Mouse (Mus musculus): ENCODE results near the gene 4930578G10Rik. TPM values are rescaled to one million over a fixed set of nuclear protein-coding genes. Genes with fewer than 3 reads are reported as not detected.

Gene 4930578G10Rik
- total RNA-seq, 2 experiments from 2014 or later: not detected

Other genes starting within 250 kb of the 4930578G10Rik start
- under 1 TPM in 1 of 2 experiments, not detected in 1; 0.07 TPM for gene Fam205a2, start 207.4 kb upstream of the 4930578G10Rik start, total RNA-seq (2021)
- not detected for gene Gm10591, start 123.3 kb upstream of the 4930578G10Rik start, total RNA-seq (2021)
- 1 to 10 TPM; 1.4 to 2.0 TPM for gene Gm2564, start 105.8 kb upstream of the 4930578G10Rik start, total RNA-seq (2021)
- gene Ccl27b, start 80.3 kb upstream of the 4930578G10Rik start, total RNA-seq (2021): not detected
- not detected for gene Il11ra2, start 73.7 kb upstream of the 4930578G10Rik start, total RNA-seq (2021)
- gene Ccl19, start 21.0 kb downstream of the 4930578G10Rik start, total RNA-seq (2021): not detected
- gene Ccl21a, start 38.4 kb downstream of the 4930578G10Rik start, total RNA-seq (2021): 10 to 100 TPM; 17.4 to 18.5 TPM
- gene Fam205a1, start 118.3 kb downstream of the 4930578G10Rik start, total RNA-seq (2021): not detected
- under 1 TPM in 1 of 2 experiments, not detected in 1; 0.07 TPM for gene Gm12394, start 121.2 kb downstream of the 4930578G10Rik start, total RNA-seq (2021)
- gene Fam205c, start 138.7 kb downstream of the 4930578G10Rik start, total RNA-seq (2021): 1 to 10 TPM; 2.7 to 2.9 TPM
- gene Phf24, start 181.1 kb downstream of the 4930578G10Rik start, total RNA-seq (2021): 1 to 10 TPM; 8.0 to 9.5 TPM
- gene Dnajb5, start 214.3 kb downstream of the 4930578G10Rik start, total RNA-seq (2021): 10 to 100 TPM; 61.8 to 68.9 TPM
- not detected for gene 1700022I11Rik, start 234.1 kb downstream of the 4930578G10Rik start, total RNA-seq (2021)